Mouse (Mus musculus) olfactory bulb, adult 2 months (tissue): Measurements from ENCODE around the gene Cacng8. TPM values are rescaled to one million over a fixed set of nuclear protein-coding genes. Genes with fewer than 3 reads are reported as not detected.
"Not testable (repeated sequence)": the region's sequence is repeated elsewhere in the genome, so short reads cannot be mapped to it uniquely, and the experiment has no call there.

Experiments used
- H3K27ac ChIP-seq: fragments of 200-500 bp; 2 replicates; pipeline ENCODE4 v1.5.1; 2012; ENCODE audit warnings: low read depth, low read length; ENCODE audit not compliant: insufficient read depth
- H3K4me1 ChIP-seq: fragments of 200-500 bp; 2 replicates; pipeline ENCODE4 v1.6.1; 2012; ENCODE audit warnings: low read length; ENCODE audit not compliant: control insufficient read depth, insufficient read depth
- H3K4me3 ChIP-seq: fragments of 200-500 bp; 2 replicates; pipeline ENCODE4 v1.5.1; 2012; ENCODE audit warnings: mild to moderate bottlenecking, low read depth, low read length, moderate library complexity; ENCODE audit not compliant: insufficient read depth
- CTCF ChIP-seq: fragments of 200-500 bp; IDR thresholded peaks from 2 replicates; pipeline ENCODE4 v1.5.1; 2012; ENCODE audit warnings: low read depth, mild to moderate bottlenecking, low read length, moderate library complexity; ENCODE audit not compliant: insufficient read depth
- POLR2A ChIP-seq: fragments of 200-500 bp; IDR thresholded peaks from 2 replicates; pipeline ENCODE4 v1.6.1; 2012; ENCODE audit warnings: mild to moderate bottlenecking, low read depth, low read length, moderate library complexity; ENCODE audit not compliant: insufficient read depth
- WGBS: fragments of 180-500 bp; shearing (Covaris S2); methylation state at CpG from one replicate; pipeline ENCODE4 v1.1.7; 2018; 5-methylcytosine and 5-hydroxymethylcytosine counted together
- polyA plus RNA-seq: library from polyadenylated mRNA; stranded (reverse); fragments of >200 nt; gene quantifications from 2 replicates; pipeline ENCODE4 v1.2.4, GENCODE M21; 2012; ENCODE audit warnings: low replicate concordance; ENCODE audit not compliant: missing spikeins, insufficient read depth, insufficient read length

The Cacng8 gene
- polyA plus RNA-seq, 1 experiment = not detected

GRCm38 (mm10) chr7:3397797-3398196, 7.3 kb downstream of the Cacng8 start:
- TF ChIP-seq POLR2A = no peak
- no peak for TF ChIP-seq CTCF
- Histone ChIP-seq H3K4me3 (no peak overlapping the region), H3K4me1 (peaks cover 36% of the 10 kb centered on the region), H3K27ac (no peak overlapping the region)
- 13% methylated on average over 7 of the region's 7 CpGs for WGBS

GRCm38 (mm10) chr7:3398363-3398762, 7.9 kb downstream of the Cacng8 start:
- 82% methylated on average over 8 of the region's 8 CpGs for WGBS
- H3K4me3 ChIP-seq, H3K27ac ChIP-seq: not testable (repeated sequence)
- peaks cover 36% of the 10 kb centered on the region for H3K4me1 ChIP-seq

- TF ChIP-seq CTCF (no peak), POLR2A (no peak)
- Histone ChIP-seq H3K4me3 (no peak overlapping the region), H3K4me1 (peaks cover 27% of the 10 kb centered on the region), H3K27ac (no peak overlapping the region)
Measured at GRCm38 (mm10) chr7:3399937-3400336, 9.5 kb downstream of the Cacng8 start.

GRCm38 (mm10) chr7:3409729-3410520, 19.4 kb downstream of the Cacng8 start:
- WGBS = 65% methylated on average over 11 of the region's 11 CpGs
- Histone ChIP-seq H3K27ac (no peak overlapping the region), H3K4me3 (no peak overlapping the region), H3K4me1 (peaks cover 17% of the 10 kb centered on the region)
- TF ChIP-seq POLR2A = no peak
- no peak for TF ChIP-seq CTCF

- TF ChIP-seq CTCF (no peak), POLR2A (no peak)
- Histone ChIP-seq H3K27ac (no peak overlapping the region), H3K4me3 (peak overlapping the region; percentile 35), H3K4me1 (peaks cover 23% of the 10 kb centered on the region)
- 2% methylated on average over 33 of the region's 33 CpGs for WGBS
Measured at GRCm38 (mm10) chr7:3411160-3411941, 20.9 kb downstream of the Cacng8 start.

- 5% methylated on average over 20 of the region's 20 CpGs for WGBS
Measured at GRCm38 (mm10) chr7:3412036-3412435, 21.6 kb downstream of the Cacng8 start.

GRCm38 (mm10) chr7:3414888-3415287, 24.4 kb downstream of the Cacng8 start:
- WGBS = 19% methylated on average over 47 of the region's 47 CpGs
- Histone ChIP-seq H3K27ac (no peak overlapping the region), H3K4me3 (peak overlapping the region; percentile 55), H3K4me1 (peaks cover 24% of the 10 kb centered on the region)
- TF ChIP-seq POLR2A (no peak), CTCF (no peak)

More at GRCm38 (mm10) chr7:3412036-3412435, 21.6 kb downstream of the Cacng8 start:
- H3K27ac ChIP-seq = no peak overlapping the region
- peaks cover 23% of the 10 kb centered on the region for H3K4me1 ChIP-seq
- TF ChIP-seq CTCF (no peak), POLR2A (no peak)
- peak overlapping the region; percentile 43 for H3K4me3 ChIP-seq

- TF ChIP-seq CTCF (no peak), POLR2A (no peak)
- WGBS = 3% methylated on average over 60 of the region's 60 CpGs
- H3K4me3 ChIP-seq = peak overlapping the region; percentile 55
- H3K4me1 ChIP-seq = peaks cover 25% of the 10 kb centered on the region
- no peak overlapping the region for H3K27ac ChIP-seq
Measured at GRCm38 (mm10) chr7:3415378-3415777, 24.9 kb downstream of the Cacng8 start.

GRCm38 (mm10) chr7:3419941-3420340, 29.5 kb downstream of the Cacng8 start:
- WGBS = 39% methylated on average over 6 of the region's 6 CpGs
- no peak overlapping the region for H3K27ac ChIP-seq
- no peak for TF ChIP-seq CTCF
- TF ChIP-seq POLR2A = no peak
- no peak overlapping the region for H3K4me3 ChIP-seq
- H3K4me1 ChIP-seq = peaks cover 31% of the 10 kb centered on the region
